Mouse (Mus musculus): ENCODE data around the gene Ano9.

DNA sequence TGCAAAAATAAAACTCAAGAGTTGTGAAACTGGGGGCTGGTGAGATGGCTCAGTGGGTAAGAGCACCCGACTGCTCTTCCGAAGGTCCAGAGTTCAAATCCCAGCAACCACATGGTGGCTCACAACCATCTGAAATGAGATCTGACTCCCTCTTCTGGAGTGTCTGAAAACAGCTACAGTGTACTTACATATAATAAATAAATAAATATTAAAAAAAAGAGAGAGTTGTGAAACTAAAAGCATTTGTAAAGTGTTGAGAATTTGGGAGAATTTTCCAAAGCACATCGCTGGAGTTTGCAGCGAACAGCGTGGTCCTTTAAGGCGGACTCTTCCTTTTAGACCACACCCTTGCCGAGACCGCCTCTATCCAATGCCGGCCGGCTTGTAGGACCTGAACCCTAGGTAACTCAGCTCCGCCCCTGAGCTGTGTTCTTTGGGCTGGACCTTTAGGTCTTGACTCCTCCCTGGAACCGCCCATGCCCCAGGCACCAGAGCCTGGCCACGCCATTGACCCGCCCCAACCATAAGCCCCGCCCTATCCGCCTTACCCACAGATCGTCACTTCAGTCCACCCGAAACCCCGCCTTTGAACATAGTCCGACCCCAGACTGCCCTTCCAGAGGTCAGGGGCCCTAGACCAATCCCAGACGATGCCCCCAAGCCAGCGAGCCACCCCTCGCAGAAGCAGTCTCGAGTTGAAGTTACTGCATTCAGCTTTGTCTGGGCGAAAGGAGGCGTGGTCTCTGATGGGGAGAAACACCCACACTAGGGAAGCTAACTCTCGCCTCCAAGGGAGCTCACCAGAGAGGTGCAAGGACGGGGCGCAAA lies 5.3 kb upstream of the Ano9 start:
- TF ChIP-seq POLR2A (IDR thresholded peaks at IDR 0.05; ENCODE audit: low read depth, low read length): peak; percentile 88
- TF ChIP-seq CTCF (IDR thresholded peaks at IDR 0.05; ENCODE audit: borderline replicate concordance, insufficient read depth, low read length): no peak
